Mouse (Mus musculus) forebrain, embryonic 15.5 days (tissue): ENCODE measurements around the gene Gpi1. TPM values are rescaled to one million over a fixed set of nuclear protein-coding genes. Genes with fewer than 3 reads are reported as not detected.
A peak's percentile ranks its signal among the peaks of the same experiment; 100 is the strongest.
"Not testable (repeated sequence)": the region's sequence is repeated elsewhere in the genome, so short reads cannot be mapped to it uniquely, and the experiment has no call there.

Experiments
- ATAC-seq: fragments of 200-750 bp; cut with Nextera tagmentation; replicated peaks from 2 replicates; pipeline ENCODE4 v1.8.0; 2017; ENCODE audit warnings: mild to moderate bottlenecking, moderate TSS enrichment, moderate library complexity
- H3K27ac ChIP-seq: fragments of 300-500 bp; sonication (generic); replicated peaks from 2 replicates; pipeline ENCODE4 v1.5.1; 2015; ENCODE audit warnings: mild to moderate bottlenecking, inconsistent platforms
- H3K27me3 ChIP-seq: fragments of 300-500 bp; sonication (generic); 2 replicates; pipeline ENCODE4 v1.6.1; 2015; ENCODE audit warnings: inconsistent platforms
- H3K36me3 ChIP-seq: fragments of 300-500 bp; sonication (generic); 2 replicates; pipeline ENCODE4 v1.6.1; 2015; ENCODE audit warnings: mild to moderate bottlenecking, inconsistent platforms
- H3K4me1 ChIP-seq: fragments of 300-500 bp; sonication (generic); 2 replicates; pipeline ENCODE4 v1.6.1; 2015; ENCODE audit warnings: inconsistent platforms
- H3K4me2 ChIP-seq: fragments of 300-500 bp; sonication (generic); replicated peaks from 2 replicates; pipeline ENCODE4 v1.6.1; 2015; ENCODE audit warnings: mild to moderate bottlenecking, inconsistent platforms
- H3K4me3 ChIP-seq: fragments of 300-500 bp; sonication (generic); 2 replicates; pipeline ENCODE4 v1.5.1; 2015; ENCODE audit warnings: mild to moderate bottlenecking, inconsistent platforms
- H3K9ac ChIP-seq: fragments of 300-500 bp; sonication (generic); replicated peaks from 2 replicates; pipeline ENCODE4 v1.6.1; 2015; ENCODE audit warnings: mild to moderate bottlenecking, inconsistent platforms
- H3K9me3 ChIP-seq: fragments of 300-500 bp; sonication (generic); 2 replicates; pipeline ENCODE4 v1.6.1; 2016; ENCODE audit warnings: inconsistent platforms
- WGBS: fragments of 180-500 bp; shearing (Covaris S2); methylation state at CpG from one replicate; pipeline ENCODE4 v1.1.7; 2015; ENCODE audit warnings: mixed read lengths; 5-methylcytosine and 5-hydroxymethylcytosine counted together
- polyA plus RNA-seq: library from polyadenylated mRNA; unstranded; fragments of >200 nt; fragmentation: Nextera tagmentation; extraction: Ambion mirVana; gene quantifications from 2 replicates; pipeline ENCODE4 v1.2.1, GENCODE M21; 2015

The Gpi1 gene
- polyA plus RNA-seq, 1 experiment from 2014 or later = 180 TPM

GRCm38 (mm10) chr7:34200829-34201228 lies 29.3 kb downstream of the Gpi1 start:
- H3K36me3 ChIP-seq = peaks cover 50% of the 10 kb centered on the region
- WGBS = 99% methylated on average over 2 of the region's 2 CpGs
- no peak overlapping the region for H3K4me2 ChIP-seq
- H3K9me3 ChIP-seq = no peaks in the 10 kb centered on the region
- no peak for ATAC-seq
- H3K4me1 ChIP-seq = peaks cover 2% of the 10 kb centered on the region
- no peak overlapping the region for H3K4me3 ChIP-seq
- H3K27ac ChIP-seq = no peak overlapping the region
- no peak overlapping the region for H3K9ac ChIP-seq
- H3K27me3 ChIP-seq = no peaks in the 10 kb centered on the region

- H3K9me3 ChIP-seq = no peaks in the 10 kb centered on the region
- 59% methylated on average over 3 of the region's 3 CpGs for WGBS
- no peak overlapping the region for H3K4me2 ChIP-seq
- H3K36me3 ChIP-seq = peaks cover 27% of the 10 kb centered on the region
- no peaks in the 10 kb centered on the region for H3K27me3 ChIP-seq
- peaks cover 9% of the 10 kb centered on the region for H3K4me1 ChIP-seq
- no peak for ATAC-seq
- H3K4me3 ChIP-seq = no peak overlapping the region
- H3K9ac ChIP-seq = no peak overlapping the region
- no peak overlapping the region for H3K27ac ChIP-seq
Measured at GRCm38 (mm10) chr7:34198346-34198745, 31.8 kb downstream of the Gpi1 start.

- peaks cover 9% of the 10 kb centered on the region for H3K4me1 ChIP-seq
- H3K9me3 ChIP-seq = no peaks in the 10 kb centered on the region
- H3K4me2 ChIP-seq = peak within 1 kb of the TSS; percentile 75
- peak; percentile 94 for ATAC-seq
- peaks cover 24% of the 10 kb centered on the region for H3K36me3 ChIP-seq
- H3K4me3 ChIP-seq = peak within 1 kb of the TSS; percentile 69
- H3K27ac ChIP-seq = peak within 1 kb of the TSS; percentile 55; the same call in 1 of the 2 replicates
- WGBS = 4% methylated on average over 70 of the region's 70 CpGs
- H3K27me3 ChIP-seq = no peaks in the 10 kb centered on the region
- H3K9ac ChIP-seq = peak within 1 kb of the TSS; percentile 83
Measured at GRCm38 (mm10) chr7:34196132-34197128, 33.7 kb downstream of the Gpi1 start, which contains the start of gene Pdcd2l. TSS of gene Pdcd2l (minus strand) at chr7:34196661.

GRCm38 (mm10) chr7:34195632-34196031 lies 34.5 kb downstream of the Gpi1 start:
- Histone ChIP-seq H3K9ac (peak overlapping the region; percentile 83), H3K36me3 (peaks cover 16% of the 10 kb centered on the region), H3K4me2 (peak overlapping the region; percentile 75), H3K27me3 (no peaks in the 10 kb centered on the region), H3K4me3 (peak overlapping the region; percentile 69), H3K27ac (no peak overlapping the region), H3K9me3 (no peaks in the 10 kb centered on the region), H3K4me1 (peaks cover 9% of the 10 kb centered on the region)
- WGBS = 59% methylated on average over 3 of the region's 3 CpGs
- no peak for ATAC-seq

- Histone ChIP-seq H3K9me3 (no peaks in the 10 kb centered on the region), H3K36me3 (peaks cover 33% of the 10 kb centered on the region), H3K4me3 (no peak overlapping the region), H3K4me1 (peaks cover 9% of the 10 kb centered on the region), H3K27me3 (no peaks in the 10 kb centered on the region), H3K4me2 (no peak overlapping the region), H3K9ac (no peak overlapping the region), H3K27ac (no peak overlapping the region)
- no peak for ATAC-seq
- 89% methylated on average over 6 of the region's 6 CpGs for WGBS
Measured at GRCm38 (mm10) chr7:34192825-34193224, 37.3 kb downstream of the Gpi1 start.

GRCm38 (mm10) chr7:34189376-34189989 lies 40.7 kb downstream of the Gpi1 start:
- Histone ChIP-seq H3K36me3 (peaks cover 62% of the 10 kb centered on the region), H3K9ac (no peak overlapping the region), H3K27ac (no peak overlapping the region), H3K9me3 (no peaks in the 10 kb centered on the region), H3K4me3 (no peak overlapping the region), H3K27me3 (no peaks in the 10 kb centered on the region), H3K4me1 (no peaks in the 10 kb centered on the region), H3K4me2 (no peak overlapping the region)
- no peak for ATAC-seq
- WGBS = 90% methylated on average over 12 of the region's 12 CpGs

GRCm38 (mm10) chr7:34183794-34184193 lies 46.3 kb downstream of the Gpi1 start:
- ATAC-seq = no peak
- Histone ChIP-seq H3K27ac (no peak overlapping the region), H3K4me1 (no peaks in the 10 kb centered on the region), H3K36me3 (peaks cover 43% of the 10 kb centered on the region), H3K9ac (no peak overlapping the region), H3K9me3 (no peaks in the 10 kb centered on the region), H3K4me2 (no peak overlapping the region), H3K4me3 (no peak overlapping the region), H3K27me3 (no peaks in the 10 kb centered on the region)
- WGBS = 85% methylated on average over 3 of the region's 3 CpGs

GRCm38 (mm10) chr7:34183356-34183755 lies 46.8 kb downstream of the Gpi1 start:
- no peak for ATAC-seq
- WGBS = 89% methylated on average over 13 of the region's 13 CpGs
- Histone ChIP-seq H3K27ac (no peak overlapping the region), H3K27me3 (no peaks in the 10 kb centered on the region), H3K4me2 (no peak overlapping the region), H3K9me3 (no peaks in the 10 kb centered on the region), H3K36me3 (peaks cover 39% of the 10 kb centered on the region), H3K9ac (no peak overlapping the region), H3K4me1 (no peaks in the 10 kb centered on the region), H3K4me3 (no peak overlapping the region)

GRCm38 (mm10) chr7:34176241-34176640 lies 53.9 kb downstream of the Gpi1 start:
- not testable (repeated sequence) for H3K4me3 ChIP-seq, H3K36me3 ChIP-seq, H3K4me1 ChIP-seq, H3K9ac ChIP-seq, H3K27me3 ChIP-seq, H3K9me3 ChIP-seq, ATAC-seq, H3K4me2 ChIP-seq, H3K27ac ChIP-seq
- 87% methylated on average over 6 of the region's 6 CpGs for WGBS

GRCm38 (mm10) chr7:34172251-34172650 lies 57.9 kb downstream of the Gpi1 start:
- H3K9me3 ChIP-seq = no peaks in the 10 kb centered on the region
- no peak overlapping the region for H3K4me3 ChIP-seq
- H3K27me3 ChIP-seq = no peaks in the 10 kb centered on the region
- no peak for ATAC-seq
- 78% methylated on average over 1 of the region's 1 CpGs for WGBS
- no peak overlapping the region for H3K4me2 ChIP-seq
- no peak overlapping the region for H3K9ac ChIP-seq
- no peaks in the 10 kb centered on the region for H3K36me3 ChIP-seq
- H3K27ac ChIP-seq = no peak overlapping the region
- H3K4me1 ChIP-seq = peaks cover 5% of the 10 kb centered on the region

- H3K9me3 ChIP-seq = no peaks in the 10 kb centered on the region
- H3K4me3 ChIP-seq = peak within 1 kb of the TSS; percentile 88
- no peak for ATAC-seq
- peak within 1 kb of the TSS; percentile 88 for H3K27ac ChIP-seq
- H3K4me1 ChIP-seq = peaks cover 14% of the 10 kb centered on the region
- H3K9ac ChIP-seq = peak within 1 kb of the TSS; percentile 98
- H3K27me3 ChIP-seq = no peaks in the 10 kb centered on the region
- H3K36me3 ChIP-seq = peaks cover 9% of the 10 kb centered on the region; the same call in 1 of the 2 replicates
- WGBS = 87% methylated on average over 3 of the region's 3 CpGs
- peak within 1 kb of the TSS; percentile 61 for H3K4me2 ChIP-seq
Measured at GRCm38 (mm10) chr7:34169454-34169853, 60.7 kb downstream of the Gpi1 start, which contains the start of gene Uba2. TSS of gene Uba2 (minus strand) at chr7:34169599.
